Mouse (Mus musculus) neural tube, embryonic 13.5 days (tissue): ENCODE measurements around the gene Klhdc2. TPM values are rescaled to one million over a fixed set of nuclear protein-coding genes. Genes with fewer than 3 reads are reported as not detected.

Source experiments
- polyA plus RNA-seq: library from polyadenylated mRNA; unstranded; fragments of >200 nt; fragmentation: Nextera tagmentation; extraction: Ambion mirVana; gene quantifications from 2 replicates; pipeline ENCODE4 v1.2.1, GENCODE M21; 2015

Klhdc2 gene
- polyA plus RNA-seq, 1 experiment from 2014 or later = 300 TPM

Other genes with a start within 250 kb of the Klhdc2 start
- 1,017 and 1,154 TPM in 2 replicates for gene Rps29, start 137.5 kb upstream of the Klhdc2 start, polyA plus RNA-seq
- gene Lrr1, start 127.9 kb upstream of the Klhdc2 start, polyA plus RNA-seq = 5.1 and 6.0 TPM in 2 replicates
- gene Rpl36al, start 112.6 kb upstream of the Klhdc2 start, polyA plus RNA-seq = 422 and 474 TPM in 2 replicates
- gene Mgat2, start 112.5 kb upstream of the Klhdc2 start, polyA plus RNA-seq = 38.5 and 42.2 TPM in 2 replicates
- gene Gm49383, start 99.6 kb upstream of the Klhdc2 start, polyA plus RNA-seq = 18.1 and 18.2 TPM in 2 replicates
- 7.0 and 7.6 TPM in 2 replicates for gene Dnaaf2, start 98.3 kb upstream of the Klhdc2 start, polyA plus RNA-seq
- 15.1 and 16.3 TPM in 2 replicates for gene Gm49384, start 92.4 kb upstream of the Klhdc2 start, polyA plus RNA-seq
- gene Pole2, start 68.5 kb upstream of the Klhdc2 start, polyA plus RNA-seq = 4.1 and 7.1 TPM in 2 replicates
- 8.4 and 9.8 TPM in 2 replicates for gene Klhdc1, start 55.5 kb upstream of the Klhdc2 start, polyA plus RNA-seq
- gene Nemf, start 60.5 kb downstream of the Klhdc2 start, polyA plus RNA-seq = 96.5 and 100 TPM in 2 replicates
- gene Arf6, start 75.5 kb downstream of the Klhdc2 start, polyA plus RNA-seq = 32.6 and 34.5 TPM in 2 replicates
- gene Gm9887, start 75.8 kb downstream of the Klhdc2 start, polyA plus RNA-seq = 0.71 and 1.3 TPM in 2 replicates